Mouse (Mus musculus): ENCODE results near the gene Aifm3. TPM values are rescaled to one million over a fixed set of nuclear protein-coding genes. Genes with fewer than 3 reads are reported as not detected.

Gene Aifm3
- polyA plus RNA-seq, 1 experiment from 2014 or later = 3.0 TPM

GRCm38 (mm10) chr16:17510143-17510542 lies 20.7 kb downstream of the Aifm3 start:
- H3K9ac ChIP-seq (ENCODE audit: low read length) = peak overlapping the region; percentile 3; the same call in 1 of the 2 replicates
- no peak overlapping the region for H3K4me3 ChIP-seq (ENCODE audit: low read depth, low read length)
- peaks cover 10% of the 10 kb centered on the region for H3K4me1 ChIP-seq (ENCODE audit: control insufficient read depth, insufficient read depth, low read length)
- no peak for DNase-seq (ENCODE audit: low spot score, missing footprints)
- WGBS = 100% methylated on average over 2 of the region's 2 CpGs
- H3K9me3 ChIP-seq (ENCODE audit: control insufficient read depth, low read length) = no peaks in the 10 kb centered on the region
- ATAC-seq (ENCODE audit: low FRiP score) = no peak
- no peak overlapping the region for H3K27ac ChIP-seq (ENCODE audit: low read depth, low read length)
- no peaks in the 10 kb centered on the region for H3K27me3 ChIP-seq (ENCODE audit: control insufficient read depth, insufficient read depth, low read length)
- H3K4me2 ChIP-seq = peak overlapping the region; percentile 78
- peaks cover 4% of the 10 kb centered on the region; the same call in 1 of the 2 replicates for H3K36me3 ChIP-seq (ENCODE audit: control insufficient read depth, insufficient read depth, low read length)

- no peak overlapping the region for H3K4me2 ChIP-seq
- H3K4me1 ChIP-seq (ENCODE audit: control insufficient read depth, insufficient read depth, low read length) = peaks cover 10% of the 10 kb centered on the region
- no peaks in the 10 kb centered on the region for H3K27me3 ChIP-seq (ENCODE audit: control insufficient read depth, insufficient read depth, low read length)
- no peaks in the 10 kb centered on the region for H3K9me3 ChIP-seq (ENCODE audit: control insufficient read depth, low read length)
- no peak overlapping the region for H3K9ac ChIP-seq (ENCODE audit: low read length)
- H3K4me3 ChIP-seq (ENCODE audit: low read depth, low read length) = no peak overlapping the region
- DNase-seq (ENCODE audit: low spot score, missing footprints) (no peak), ATAC-seq (ENCODE audit: low FRiP score) (no peak)
- H3K27ac ChIP-seq (ENCODE audit: low read depth, low read length) = no peak overlapping the region
- WGBS = 89% methylated on average over 2 of the region's 2 CpGs
- H3K36me3 ChIP-seq (ENCODE audit: control insufficient read depth, insufficient read depth, low read length) = peaks cover 4% of the 10 kb centered on the region; the same call in 1 of the 2 replicates
These were observed 21.3 kb downstream of the Aifm3 start for GRCm38 (mm10) chr16:17510686-17511085.

- no peak overlapping the region for H3K4me3 ChIP-seq (ENCODE audit: low read depth, low read length)
- 92% methylated on average over 4 of the region's 4 CpGs for WGBS
- no peak overlapping the region for H3K9ac ChIP-seq (ENCODE audit: low read length)
- H3K27me3 ChIP-seq (ENCODE audit: control insufficient read depth, insufficient read depth, low read length) = no peaks in the 10 kb centered on the region
- no peak overlapping the region for H3K27ac ChIP-seq (ENCODE audit: low read depth, low read length)
- no peak for ATAC-seq (ENCODE audit: low FRiP score)
- no peaks in the 10 kb centered on the region for H3K9me3 ChIP-seq (ENCODE audit: control insufficient read depth, low read length)
- H3K4me1 ChIP-seq (ENCODE audit: control insufficient read depth, insufficient read depth, low read length) = peaks cover 10% of the 10 kb centered on the region
- no peak for DNase-seq (ENCODE audit: low spot score, missing footprints)
- peaks cover 8% of the 10 kb centered on the region; the same call in 1 of the 2 replicates for H3K36me3 ChIP-seq (ENCODE audit: control insufficient read depth, insufficient read depth, low read length)
- no peak overlapping the region for H3K4me2 ChIP-seq
These were observed 22.0 kb downstream of the Aifm3 start for GRCm38 (mm10) chr16:17511431-17511830.

GRCm38 (mm10) chr16:17518910-17519309 lies 29.5 kb downstream of the Aifm3 start:
- 84% methylated on average over 2 of the region's 2 CpGs for WGBS
- Histone ChIP-seq H3K4me1 (ENCODE audit: control insufficient read depth, insufficient read depth, low read length) (no peaks in the 10 kb centered on the region), H3K27me3 (ENCODE audit: control insufficient read depth, insufficient read depth, low read length) (no peaks in the 10 kb centered on the region), H3K9me3 (ENCODE audit: control insufficient read depth, low read length) (no peaks in the 10 kb centered on the region), H3K4me2 (no peak overlapping the region), H3K36me3 (ENCODE audit: control insufficient read depth, insufficient read depth, low read length) (peaks cover 28% of the 10 kb centered on the region), H3K9ac (ENCODE audit: low read length) (no peak overlapping the region), H3K4me3 (ENCODE audit: low read depth, low read length) (no peak overlapping the region), H3K27ac (ENCODE audit: low read depth, low read length) (no peak overlapping the region)
- DNase-seq (ENCODE audit: low spot score, missing footprints) (no peak), ATAC-seq (ENCODE audit: low FRiP score) (no peak)

GRCm38 (mm10) chr16:17524156-17524555 lies 34.7 kb downstream of the Aifm3 start:
- Histone ChIP-seq H3K4me1 (ENCODE audit: control insufficient read depth, insufficient read depth, low read length) (no peaks in the 10 kb centered on the region), H3K9me3 (ENCODE audit: control insufficient read depth, low read length) (no peaks in the 10 kb centered on the region), H3K27me3 (ENCODE audit: control insufficient read depth, insufficient read depth, low read length) (no peaks in the 10 kb centered on the region), H3K4me3 (ENCODE audit: low read depth, low read length) (no peak overlapping the region), H3K4me2 (no peak overlapping the region), H3K36me3 (ENCODE audit: control insufficient read depth, insufficient read depth, low read length) (peaks cover 38% of the 10 kb centered on the region), H3K9ac (ENCODE audit: low read length) (no peak overlapping the region), H3K27ac (ENCODE audit: low read depth, low read length) (no peak overlapping the region)
- 87% methylated on average over 11 of the region's 11 CpGs for WGBS
- DNase-seq (ENCODE audit: low spot score, missing footprints) = no peak
- no peak for ATAC-seq (ENCODE audit: low FRiP score)

- no peaks in the 10 kb centered on the region for H3K9me3 ChIP-seq (ENCODE audit: control insufficient read depth, low read length)
- no peak for ATAC-seq (ENCODE audit: low FRiP score)
- H3K27ac ChIP-seq (ENCODE audit: low read depth, low read length) = no peak overlapping the region
- H3K27me3 ChIP-seq (ENCODE audit: control insufficient read depth, insufficient read depth, low read length) = no peaks in the 10 kb centered on the region
- H3K36me3 ChIP-seq (ENCODE audit: control insufficient read depth, insufficient read depth, low read length) = peaks cover 33% of the 10 kb centered on the region
- H3K4me2 ChIP-seq = no peak overlapping the region
- WGBS = 89% methylated on average over 3 of the region's 3 CpGs
- no peak for DNase-seq (ENCODE audit: low spot score, missing footprints)
- H3K4me3 ChIP-seq (ENCODE audit: low read depth, low read length) = no peak overlapping the region
- peaks cover 11% of the 10 kb centered on the region for H3K4me1 ChIP-seq (ENCODE audit: control insufficient read depth, insufficient read depth, low read length)
- H3K9ac ChIP-seq (ENCODE audit: low read length) = no peak overlapping the region
These were observed 36.1 kb downstream of the Aifm3 start for GRCm38 (mm10) chr16:17525524-17525923.

GRCm38 (mm10) chr16:17526223-17526622 lies 36.8 kb downstream of the Aifm3 start:
- DNase-seq (ENCODE audit: low spot score, missing footprints) (no peak), ATAC-seq (ENCODE audit: low FRiP score) (no peak)
- WGBS = 90% methylated on average over 6 of the region's 6 CpGs
- H3K4me2 ChIP-seq = no peak overlapping the region
- no peaks in the 10 kb centered on the region for H3K27me3 ChIP-seq (ENCODE audit: control insufficient read depth, insufficient read depth, low read length)
- peaks cover 11% of the 10 kb centered on the region for H3K4me1 ChIP-seq (ENCODE audit: control insufficient read depth, insufficient read depth, low read length)
- H3K36me3 ChIP-seq (ENCODE audit: control insufficient read depth, insufficient read depth, low read length) = peaks cover 33% of the 10 kb centered on the region
- no peaks in the 10 kb centered on the region for H3K9me3 ChIP-seq (ENCODE audit: control insufficient read depth, low read length)
- no peak overlapping the region for H3K27ac ChIP-seq (ENCODE audit: low read depth, low read length)
- no peak overlapping the region for H3K4me3 ChIP-seq (ENCODE audit: low read depth, low read length)
- no peak overlapping the region for H3K9ac ChIP-seq (ENCODE audit: low read length)

GRCm38 (mm10) chr16:17527606-17528005 lies 38.2 kb downstream of the Aifm3 start:
- Histone ChIP-seq H3K4me3 (ENCODE audit: low read depth, low read length) (no peak overlapping the region), H3K4me1 (ENCODE audit: control insufficient read depth, insufficient read depth, low read length) (peaks cover 18% of the 10 kb centered on the region), H3K27me3 (ENCODE audit: control insufficient read depth, insufficient read depth, low read length) (no peaks in the 10 kb centered on the region), H3K9me3 (ENCODE audit: control insufficient read depth, low read length) (no peaks in the 10 kb centered on the region), H3K36me3 (ENCODE audit: control insufficient read depth, insufficient read depth, low read length) (peaks cover 30% of the 10 kb centered on the region), H3K4me2 (no peak overlapping the region), H3K9ac (ENCODE audit: low read length) (no peak overlapping the region), H3K27ac (ENCODE audit: low read depth, low read length) (no peak overlapping the region)
- ATAC-seq (ENCODE audit: low FRiP score) (no peak), DNase-seq (ENCODE audit: low spot score, missing footprints) (no peak)

- no peak for ATAC-seq (ENCODE audit: low FRiP score)
- 89% methylated on average over 13 of the region's 13 CpGs for WGBS
- Histone ChIP-seq H3K4me3 (ENCODE audit: low read depth, low read length) (no peak overlapping the region), H3K27ac (ENCODE audit: low read depth, low read length) (no peak overlapping the region), H3K36me3 (ENCODE audit: control insufficient read depth, insufficient read depth, low read length) (peaks cover 28% of the 10 kb centered on the region), H3K4me1 (ENCODE audit: control insufficient read depth, insufficient read depth, low read length) (peaks cover 18% of the 10 kb centered on the region), H3K27me3 (ENCODE audit: control insufficient read depth, insufficient read depth, low read length) (no peaks in the 10 kb centered on the region), H3K4me2 (no peak overlapping the region), H3K9ac (ENCODE audit: low read length) (no peak overlapping the region), H3K9me3 (ENCODE audit: control insufficient read depth, low read length) (no peaks in the 10 kb centered on the region)
- DNase-seq (ENCODE audit: low spot score, missing footprints) = no peak
These were observed 38.9 kb downstream of the Aifm3 start for GRCm38 (mm10) chr16:17528276-17528675.

Measured in midbrain, embryonic 11.5 days (tissue).